Mouse (Mus musculus) monocyte, adult 5-6 weeks (primary cell): ENCODE measurements around the gene Irf2. TPM values are rescaled to one million over a fixed set of nuclear protein-coding genes. Genes with fewer than 3 reads are reported as not detected.

ENCODE experiments used
- ATAC-seq: fragments of 153-309, 156-312 bp; replicated peaks from 2 replicates; pipeline ENCODE4 v1.8.0; 2017; ENCODE audit warnings: mild to moderate bottlenecking; ENCODE audit not compliant: low TSS enrichment, insufficient number of reproducible peaks, severe bottlenecking, poor library complexity, low FRiP score
- total RNA-seq: library from RNA; stranded (forward); fragments of 200-1000, 200-491, 200-594 nt; gene quantifications from 3 replicates; pipeline ENCODE4 v1.2.3, GENCODE M21; 2017

The Irf2 gene
- total RNA-seq, 1 experiment from 2014 or later: 109 TPM

GRCm38 (mm10) chr8:46887396-46887795, 147.9 kb downstream of the Irf2 start:
- peak; percentile 36 for ATAC-seq

DNA sequence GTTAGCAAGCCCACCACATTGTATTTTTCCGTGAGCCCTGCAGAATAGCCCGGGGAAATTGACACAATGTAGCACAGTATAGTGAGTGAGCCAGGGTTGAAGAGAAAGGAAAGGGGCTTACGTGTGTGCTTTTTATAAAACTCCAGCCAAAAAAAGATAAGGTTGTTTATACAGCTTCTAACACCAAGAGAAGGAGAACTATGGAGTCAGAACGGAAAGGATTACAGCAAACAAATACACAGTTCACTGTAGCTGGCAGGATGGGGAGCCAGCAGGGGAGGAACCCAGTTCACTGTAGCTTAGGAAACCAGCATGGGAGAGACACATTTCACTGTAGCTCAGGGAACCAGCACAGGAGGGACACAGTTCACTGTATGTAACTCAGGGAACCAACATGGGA, 149.0 kb downstream of the Irf2 start:
- ATAC-seq: peak; percentile 11; the same call in 1 of the 2 replicates

DNA sequence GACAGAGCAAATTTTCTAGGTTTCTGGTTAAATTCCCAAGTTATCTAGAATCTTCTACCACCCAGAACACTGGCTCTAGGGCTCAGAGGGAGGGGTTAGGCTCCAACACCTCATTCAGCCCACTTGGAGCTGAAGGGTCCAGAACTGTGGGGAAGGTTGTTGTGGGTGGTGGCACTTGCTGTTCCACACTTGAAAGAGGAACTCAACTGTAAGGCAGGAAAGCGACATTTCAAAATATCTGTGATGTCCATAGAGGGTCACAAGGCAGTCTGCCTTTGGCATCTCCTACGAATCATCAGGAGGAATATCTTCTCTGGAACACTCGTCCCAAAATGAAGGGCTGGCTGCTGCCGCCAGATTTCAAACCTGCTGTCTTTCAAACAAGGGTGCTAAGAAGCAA, 150.7 kb downstream of the Irf2 start:
- ATAC-seq: peak; percentile 48

GRCm38 (mm10) chr8:46892511-46893273, 153.2 kb downstream of the Irf2 start:
- peak; percentile 53 for ATAC-seq

GRCm38 (mm10) chr8:46894385-46894784, 154.9 kb downstream of the Irf2 start:
- ATAC-seq: no peak

DNA sequence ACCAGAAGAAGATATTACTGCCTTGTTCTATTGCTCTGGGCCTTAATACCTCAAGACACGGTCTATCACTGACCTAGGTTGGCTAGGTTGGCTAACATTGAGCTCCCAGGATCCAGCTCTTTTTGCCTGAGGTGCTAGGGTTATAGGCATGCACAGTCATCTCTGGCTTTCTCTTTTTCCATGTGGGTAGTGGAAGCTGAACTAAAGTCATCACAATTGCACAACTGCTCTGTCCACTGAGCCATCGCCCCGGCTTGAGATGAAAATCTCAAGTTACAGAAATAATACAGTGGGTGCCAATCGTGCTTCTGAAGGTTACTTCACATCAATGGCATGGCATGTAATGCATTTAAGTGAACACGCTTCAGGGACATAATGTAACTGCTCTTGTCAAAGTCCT, 156.5 kb downstream of the Irf2 start:
- no peak for ATAC-seq

- ATAC-seq: no peak
These were observed 157.2 kb downstream of the Irf2 start for GRCm38 (mm10) chr8:46896704-46897103.

Other genes starting within 250 kb of the Irf2 start
- 1.4 to 12.8 TPM (median 5.1 TPM) in 3 replicates for gene Cenpu, start 187.7 kb upstream of the Irf2 start, total RNA-seq
- 9.7 to 18.1 TPM (median 9.7 TPM) in 3 replicates for gene Primpol, start 122.5 kb upstream of the Irf2 start, total RNA-seq
- gene Casp3, start 122.4 kb upstream of the Irf2 start, total RNA-seq: 73.4 to 163 TPM (median 146 TPM) in 3 replicates
- gene Enpp6, start 247.2 kb downstream of the Irf2 start, total RNA-seq: 0.39 TPM in 1 of 3 replicates, not detected in the others